Mouse (Mus musculus) midbrain, embryonic 13.5 days (tissue): ENCODE measurements at regions not wholly inside any gene's neighbourhood (a gene's known extent, or its start where the extent isn't known, plus 50 kb on each side); places are given as distances from the start of the nearest gene placed in this dataset.
"Not testable (repeated sequence)": the region's sequence is repeated elsewhere in the genome, so short reads cannot be mapped to it uniquely, and the experiment has no call there.

Experiments
- ATAC-seq: fragments of 200-750 bp; cut with Nextera tagmentation; 2 replicates; pipeline ENCODE4 v1.8.0; 2017; ENCODE audit warnings: mild to moderate bottlenecking, moderate TSS enrichment, moderate library complexity
- H3K27ac ChIP-seq: fragments of 300-500 bp; sonication (generic); 2 replicates; pipeline ENCODE4 v1.5.1; 2015; ENCODE audit warnings: inconsistent platforms, mild to moderate bottlenecking, moderate library complexity
- H3K27me3 ChIP-seq: fragments of 300-500 bp; sonication (generic); 2 replicates; pipeline ENCODE4 v1.6.1; 2015; ENCODE audit warnings: mild to moderate bottlenecking, inconsistent platforms
- H3K36me3 ChIP-seq: fragments of 300-500 bp; sonication (generic); 2 replicates; pipeline ENCODE4 v1.6.1; 2015; ENCODE audit warnings: mild to moderate bottlenecking, inconsistent platforms
- H3K4me1 ChIP-seq: fragments of 300-500 bp; sonication (generic); replicated peaks from 2 replicates; pipeline ENCODE4 v1.6.1; 2015; ENCODE audit warnings: inconsistent platforms
- H3K4me2 ChIP-seq: fragments of 300-500 bp; sonication (generic); replicated peaks from 2 replicates; pipeline ENCODE4 v1.6.1; 2015; ENCODE audit warnings: moderate library complexity, mild to moderate bottlenecking, inconsistent platforms
- H3K4me3 ChIP-seq: fragments of 300-500 bp; sonication (generic); replicated peaks from 2 replicates; pipeline ENCODE4 v1.5.1; 2015; ENCODE audit warnings: mild to moderate bottlenecking, inconsistent platforms
- H3K9ac ChIP-seq: fragments of 300-500 bp; sonication (generic); replicated peaks from 2 replicates; pipeline ENCODE4 v1.6.1; 2015; ENCODE audit warnings: mild to moderate bottlenecking, inconsistent platforms
- H3K9me3 ChIP-seq: fragments of 300-500 bp; sonication (generic); 2 replicates; pipeline ENCODE4 v1.6.1; 2016; ENCODE audit warnings: mild to moderate bottlenecking, inconsistent platforms
- WGBS: fragments of 180-500 bp; shearing (Covaris S2); methylation state at CpG from one replicate; pipeline ENCODE4 v1.1.7; 2015; 5-methylcytosine and 5-hydroxymethylcytosine counted together

- not testable (repeated sequence) for H3K4me2 ChIP-seq, H3K27me3 ChIP-seq, ATAC-seq, H3K4me1 ChIP-seq, H3K9ac ChIP-seq, H3K9me3 ChIP-seq, H3K27ac ChIP-seq, H3K4me3 ChIP-seq, H3K36me3 ChIP-seq
- 94% methylated on average over 3 of the region's 3 CpGs for WGBS
These were observed 2329.9 kb upstream of the Aga start for GRCm38 (mm10) chr8:51181626-51182025.

DNA sequence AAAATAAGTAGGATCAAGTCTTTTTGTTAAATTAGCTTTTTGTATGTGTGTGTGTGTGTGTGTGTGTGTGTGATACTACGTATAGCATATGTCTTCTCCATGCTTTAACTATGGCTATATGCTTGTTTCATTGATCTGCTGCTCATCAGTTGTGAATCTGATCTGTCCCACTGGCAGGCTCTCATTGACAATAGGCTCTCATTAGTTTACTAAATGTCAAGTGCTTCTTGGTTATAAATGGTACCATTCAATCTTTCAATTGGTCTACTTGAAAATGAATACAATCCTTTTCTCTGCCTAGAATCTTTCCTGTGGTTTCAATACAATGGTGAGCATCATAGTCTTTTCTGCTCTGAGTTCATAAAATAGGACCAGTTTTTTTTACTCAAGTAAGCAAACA, 2326.4 kb upstream of the Tenm3 start:
- no peak overlapping the region for H3K4me3 ChIP-seq
- H3K36me3 ChIP-seq = no peaks in the 10 kb centered on the region
- no peak overlapping the region for H3K9ac ChIP-seq
- H3K9me3 ChIP-seq = no peaks in the 10 kb centered on the region
- H3K27me3 ChIP-seq = no peaks in the 10 kb centered on the region
- H3K4me1 ChIP-seq = no peaks in the 10 kb centered on the region
- ATAC-seq = no peak
- H3K4me2 ChIP-seq = no peak overlapping the region
- no peak overlapping the region for H3K27ac ChIP-seq
- WGBS = 76% methylated on average over 1 of the region's 1 CpGs

GRCm38 (mm10) chr8:51145315-51145714, 2301.6 kb upstream of the Tenm3 start:
- no peak overlapping the region for H3K4me2 ChIP-seq
- H3K4me1 ChIP-seq = 0 out of 2 replicates have a peak, but pooled peaks cover 3% of the 10 kb centered on the region
- no peaks in the 10 kb centered on the region for H3K9me3 ChIP-seq
- peak; percentile 30; the same call in 1 of the 2 replicates for ATAC-seq
- no peaks in the 10 kb centered on the region for H3K27me3 ChIP-seq
- H3K27ac ChIP-seq = no peak overlapping the region
- no peak overlapping the region for H3K9ac ChIP-seq
- H3K4me3 ChIP-seq = no peak overlapping the region
- H3K36me3 ChIP-seq = no peaks in the 10 kb centered on the region
- WGBS = 24% methylated on average over 1 of the region's 1 CpGs

DNA sequence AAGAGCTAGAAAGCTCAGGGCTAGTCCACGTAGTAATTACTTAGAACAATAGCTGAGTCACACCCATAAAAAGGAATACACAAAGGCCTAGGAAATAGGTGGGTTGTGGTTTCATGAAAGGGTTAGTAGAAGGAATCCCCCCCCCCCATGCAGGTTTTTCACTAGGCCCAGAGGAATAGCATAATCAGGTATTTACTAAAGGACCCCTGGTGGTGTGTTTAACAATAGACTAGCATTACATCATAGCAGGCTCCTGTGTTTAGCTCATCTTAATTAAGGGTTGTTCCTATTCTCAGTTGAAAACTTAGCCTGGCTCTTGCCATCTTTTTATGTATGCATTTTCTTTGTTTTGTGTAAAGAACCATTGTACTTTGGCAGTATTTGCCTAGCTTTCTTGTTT, 2281.7 kb upstream of the Tenm3 start:
- H3K27me3 ChIP-seq, H3K4me3 ChIP-seq, H3K9ac ChIP-seq, H3K36me3 ChIP-seq, H3K27ac ChIP-seq, H3K9me3 ChIP-seq, ATAC-seq, H3K4me1 ChIP-seq, H3K4me2 ChIP-seq: not testable (repeated sequence)
- 44% methylated on average over 1 of the region's 1 CpGs for WGBS
